Mouse (Mus musculus) myocyte (in vitro differentiated cells): ENCODE results near the gene Shd. TPM values are rescaled to one million over a fixed set of nuclear protein-coding genes. Genes with fewer than 3 reads are reported as not detected.

Experiments used
- H3K27me3 ChIP-seq: one replicate; pipeline ENCODE4 v1.6.1; 2011; ENCODE audit not compliant: control insufficient read depth, insufficient read depth, insufficient read length
- H3K36me3 ChIP-seq: one replicate; pipeline ENCODE4 v1.6.1; 2011; ENCODE audit not compliant: control insufficient read depth, insufficient read depth
- H3K4me2 ChIP-seq: one replicate; pipeline ENCODE4 v1.6.1; 2011; ENCODE audit warnings: low read depth, control low read depth
- H3K4me3 ChIP-seq: one replicate; pipeline ENCODE4 v1.5.1; 2011; ENCODE audit warnings: mild to moderate bottlenecking, control low read depth, moderate library complexity
- H3K79me2 ChIP-seq: one replicate; pipeline ENCODE4 v1.6.1; 2011; ENCODE audit not compliant: control insufficient read depth, insufficient read depth
- H3ac ChIP-seq: one replicate; pipeline ENCODE4 v1.6.1; 2011; ENCODE audit not compliant: control insufficient read depth, insufficient read length
- CEBPB ChIP-seq: IDR thresholded peaks from 2 replicates; pipeline ENCODE4 v1.6.1; 2011; ENCODE audit warnings: mild to moderate bottlenecking, moderate library complexity; ENCODE audit not compliant: poor library complexity, insufficient read depth, severe bottlenecking
- E2F4 ChIP-seq: IDR thresholded peaks from one replicate; pipeline ENCODE4 v1.6.1; 2011; ENCODE audit warnings: mild to moderate bottlenecking, control low read depth, moderate library complexity; ENCODE audit not compliant: insufficient read depth
- MAX ChIP-seq: IDR thresholded peaks from one replicate; pipeline ENCODE4 v1.6.1; 2011; ENCODE audit warnings: low read depth, mild to moderate bottlenecking, control low read depth
- MYOD1 ChIP-seq, 3 experiments: IDR thresholded peaks; one replicate each; pipeline ENCODE4 v1.6.1; 2011; ENCODE audit warnings: control low read depth in 2 of 3, low read depth in 2 of 3, mild to moderate bottlenecking in 2 of 3, moderate library complexity in 1 of 3; ENCODE audit not compliant: insufficient read length in 2 of 3, control insufficient read depth in 1 of 3
- MYOG ChIP-seq, 3 experiments: IDR thresholded peaks; one replicate each; pipeline ENCODE4 v1.6.1; 2011; ENCODE audit warnings: control low read depth in 2 of 3, low read depth in 2 of 3, mild to moderate bottlenecking in 2 of 3; ENCODE audit not compliant: insufficient read length in 2 of 3, control insufficient read depth in 1 of 3, insufficient read depth in 1 of 3
- POLR2A ChIP-seq: IDR thresholded peaks from one replicate; pipeline ENCODE4 v1.6.1; 2011; ENCODE audit warnings: low read depth, mild to moderate bottlenecking, control low read depth, moderate library complexity; ENCODE audit not compliant: insufficient read length
- POLR2AphosphoS2 ChIP-seq: IDR thresholded peaks from one replicate; pipeline ENCODE4 v1.6.1; 2011; ENCODE audit warnings: low read depth, control low read depth; ENCODE audit not compliant: insufficient read length
- REST ChIP-seq: IDR thresholded peaks from one replicate; pipeline ENCODE4 v1.6.1; 2011; ENCODE audit warnings: mild to moderate bottlenecking, control low read depth, moderate library complexity; ENCODE audit not compliant: insufficient read depth, insufficient read length
- SRF ChIP-seq: IDR thresholded peaks from one replicate; pipeline ENCODE4 v1.6.1; 2011; ENCODE audit warnings: low read depth; ENCODE audit not compliant: control insufficient read depth, insufficient read length
- TCF12 ChIP-seq: IDR thresholded peaks from one replicate; pipeline ENCODE4 v1.6.1; 2011; ENCODE audit warnings: mild to moderate bottlenecking, control low read depth; ENCODE audit not compliant: poor library complexity, insufficient read depth, severe bottlenecking
- TCF3 ChIP-seq: IDR thresholded peaks from one replicate; pipeline ENCODE4 v1.6.1; 2011; ENCODE audit warnings: low read depth, control low read depth; ENCODE audit not compliant: insufficient read length
- USF1 ChIP-seq: IDR thresholded peaks from one replicate; pipeline ENCODE4 v1.6.1; 2011; ENCODE audit warnings: low read depth, mild to moderate bottlenecking, control low read depth, moderate library complexity
- polyA plus RNA-seq: library from polyadenylated mRNA; unstranded; fragments of >200 nt; fragmentation: generic; extraction: Trizol; gene quantifications from one replicate; pipeline ENCODE4 v1.2.1, GENCODE M21; 2012; ENCODE audit warnings: missing spikeins

Shd gene
- polyA plus RNA-seq, 1 experiment = 0.13 TPM

- Histone ChIP-seq H3K79me2 (peaks cover 7% of the 10 kb centered on the region), H3K36me3 (peaks cover 10% of the 10 kb centered on the region), H3K4me3 (no peak overlapping the region), H3K27me3 (no peaks in the 10 kb centered on the region), H3K4me2 (no peak overlapping the region), H3ac (no peak overlapping the region)
- no peak for TF ChIP-seq SRF
- no peak for TF ChIP-seq TCF3
- no peak for TF ChIP-seq MAX
- TF ChIP-seq POLR2AphosphoS2 = no peak
- TF ChIP-seq MYOD1 (IDR thresholded peaks at IDR 0.05; ENCODE audit: control insufficient read depth in 1 of 3, insufficient read length in 2 of 3, low read depth in 2 of 3) = no peak
- no peak for TF ChIP-seq MYOG (IDR thresholded peaks at IDR 0.05; ENCODE audit: control insufficient read depth in 1 of 3, insufficient read depth in 1 of 3, insufficient read length in 2 of 3, low read depth in 2 of 3)
- no peak for TF ChIP-seq POLR2A
- no peak for TF ChIP-seq CEBPB
- no peak for TF ChIP-seq USF1
- no peak for TF ChIP-seq TCF12
These were observed 5.8 kb upstream of the Shd start for GRCm38 (mm10) chr17:55964496-55964895.

- no peak overlapping the region for H3ac ChIP-seq
- no peak overlapping the region for H3K4me3 ChIP-seq
- H3K79me2 ChIP-seq = peaks cover 3% of the 10 kb centered on the region
- H3K36me3 ChIP-seq = peaks cover 10% of the 10 kb centered on the region
- no peak overlapping the region for H3K4me2 ChIP-seq
- TF ChIP-seq CEBPB = no peak
- no peak for TF ChIP-seq E2F4
- TF ChIP-seq POLR2A = no peak
- TF ChIP-seq REST = no peak
- peaks cover 2% of the 10 kb centered on the region for H3K27me3 ChIP-seq
These were observed 5.3 kb upstream of the Shd start for GRCm38 (mm10) chr17:55964996-55965395.

- H3ac ChIP-seq = no peak overlapping the region
- no peak for TF ChIP-seq TCF3
- TF ChIP-seq SRF = no peak
- no peak for TF ChIP-seq POLR2A
- no peak for TF ChIP-seq TCF12
- peaks cover 10% of the 10 kb centered on the region for H3K36me3 ChIP-seq
These were observed 3.1 kb upstream of the Shd start for GRCm38 (mm10) chr17:55967186-55967585.

GRCm38 (mm10) chr17:55968210-55968609 is 2.1 kb upstream of the Shd start:
- Histone ChIP-seq H3K4me2 (no peak overlapping the region), H3K4me3 (no peak overlapping the region), H3K27me3 (peaks cover 17% of the 10 kb centered on the region), H3K36me3 (peaks cover 10% of the 10 kb centered on the region), H3ac (no peak overlapping the region), H3K79me2 (no peaks in the 10 kb centered on the region)
- no peak for TF ChIP-seq TCF3
- TF ChIP-seq CEBPB = no peak
- TF ChIP-seq POLR2A = no peak
- no peak for TF ChIP-seq MAX
- no peak for TF ChIP-seq REST
- TF ChIP-seq MYOD1 (IDR thresholded peaks at IDR 0.05; ENCODE audit: control insufficient read depth in 1 of 3, insufficient read length in 2 of 3, low read depth in 2 of 3) = no peak
- no peak for TF ChIP-seq MYOG (IDR thresholded peaks at IDR 0.05; ENCODE audit: control insufficient read depth in 1 of 3, insufficient read depth in 1 of 3, insufficient read length in 2 of 3, low read depth in 2 of 3)
- no peak for TF ChIP-seq E2F4
- TF ChIP-seq TCF12 = no peak
- TF ChIP-seq SRF = no peak
- TF ChIP-seq POLR2AphosphoS2 = no peak
- TF ChIP-seq USF1 = no peak

More at GRCm38 (mm10) chr17:55967186-55967585, 3.1 kb upstream of the Shd start:
- peaks cover 17% of the 10 kb centered on the region for H3K27me3 ChIP-seq
- H3K79me2 ChIP-seq = no peaks in the 10 kb centered on the region
- no peak overlapping the region for H3K4me2 ChIP-seq
- no peak overlapping the region for H3K4me3 ChIP-seq

GRCm38 (mm10) chr17:55969560-55969959 is 707 bp upstream of the Shd start:
- Histone ChIP-seq H3K36me3 (peaks cover 5% of the 10 kb centered on the region), H3K4me3 (no peak overlapping the region), H3ac (no peak overlapping the region), H3K79me2 (no peaks in the 10 kb centered on the region), H3K4me2 (no peak overlapping the region), H3K27me3 (peaks cover 17% of the 10 kb centered on the region)
- TF ChIP-seq TCF3 = no peak
- TF ChIP-seq POLR2A = no peak
- no peak for TF ChIP-seq USF1
- TF ChIP-seq TCF12 = no peak
- TF ChIP-seq MAX = no peak
- TF ChIP-seq CEBPB = no peak
- no peak for TF ChIP-seq REST
- TF ChIP-seq POLR2AphosphoS2 = no peak
- no peak for TF ChIP-seq E2F4
- TF ChIP-seq MYOG (IDR thresholded peaks at IDR 0.05; ENCODE audit: control insufficient read depth in 1 of 3, insufficient read depth in 1 of 3, insufficient read length in 2 of 3, low read depth in 2 of 3) = no peak
- no peak for TF ChIP-seq SRF
